Mouse (Mus musculus): ENCODE results near the gene Anxa6. TPM values are rescaled to one million over a fixed set of nuclear protein-coding genes. Genes with fewer than 3 reads are reported as not detected.
"Not testable (repeated sequence)": the region's sequence is repeated elsewhere in the genome, so short reads cannot be mapped to it uniquely, and the experiment has no call there.

The Anxa6 gene
- polyA plus RNA-seq, 1 experiment from 2014 or later: 53.9 TPM

GRCm38 (mm10) chr11:54962810-54963209, 70.4 kb downstream of the Anxa6 start, which contains the start of gene Tnip1:
Gene Tnip1, minus strand, starts transcription at chr11:54962917.
- Histone ChIP-seq H3K9me3 (replicated peaks) (no peaks in the 10 kb centered on the region), H3K27ac (replicated peaks) (peak within 1 kb of the TSS; percentile 63), H3K4me1 (peaks cover 8% of the 10 kb centered on the region; the same call in 1 of the 2 replicates), H3K4me3 (no peak within 1 kb of the TSS), H3K36me3 (no peaks in the 10 kb centered on the region), H3K27me3 (ENCODE audit: low read depth, poor library complexity, severe bottlenecking) (no peaks in the 10 kb centered on the region)
- DNase-seq (ENCODE audit: low spot score): no peak
- 42% methylated on average over 6 of the region's 6 CpGs for WGBS

- Histone ChIP-seq H3K27me3 (ENCODE audit: low read depth, poor library complexity, severe bottlenecking) (no peaks in the 10 kb centered on the region), H3K4me1 (peaks cover 8% of the 10 kb centered on the region; the same call in 1 of the 2 replicates), H3K4me3 (no peak overlapping the region), H3K36me3 (no peaks in the 10 kb centered on the region), H3K9me3 (replicated peaks) (no peaks in the 10 kb centered on the region), H3K27ac (replicated peaks) (no peak overlapping the region)
- no peak for DNase-seq (ENCODE audit: low spot score)
- 75% methylated on average over 3 of the region's 3 CpGs for WGBS
Observed at GRCm38 (mm10) chr11:54961921-54962320, 71.3 kb downstream of the Anxa6 start.

GRCm38 (mm10) chr11:54961164-54961850, 71.9 kb downstream of the Anxa6 start:
- Histone ChIP-seq H3K4me3 (no peak overlapping the region), H3K4me1 (peaks cover 8% of the 10 kb centered on the region; the same call in 1 of the 2 replicates), H3K27me3 (ENCODE audit: low read depth, poor library complexity, severe bottlenecking) (no peaks in the 10 kb centered on the region), H3K36me3 (no peaks in the 10 kb centered on the region), H3K9me3 (replicated peaks) (no peaks in the 10 kb centered on the region), H3K27ac (replicated peaks) (no peak overlapping the region)
- DNase-seq (ENCODE audit: low spot score): no peak
- WGBS: 82% methylated on average over 6 of the region's 6 CpGs

- Histone ChIP-seq H3K27me3 (ENCODE audit: low read depth, poor library complexity, severe bottlenecking) (no peaks in the 10 kb centered on the region), H3K36me3 (no peaks in the 10 kb centered on the region), H3K4me3 (no peak overlapping the region), H3K9me3 (replicated peaks) (no peaks in the 10 kb centered on the region), H3K27ac (replicated peaks) (no peak overlapping the region), H3K4me1 (peaks cover 12% of the 10 kb centered on the region)
- 88% methylated on average over 6 of the region's 6 CpGs for WGBS
- DNase-seq (ENCODE audit: low spot score): no peak
Observed at GRCm38 (mm10) chr11:54960251-54960650, 73.0 kb downstream of the Anxa6 start.

GRCm38 (mm10) chr11:54958571-54959073, 74.6 kb downstream of the Anxa6 start:
- Histone ChIP-seq H3K36me3 (no peaks in the 10 kb centered on the region), H3K4me1 (peaks cover 27% of the 10 kb centered on the region), H3K27me3 (ENCODE audit: low read depth, poor library complexity, severe bottlenecking) (no peaks in the 10 kb centered on the region), H3K4me3 (no peak overlapping the region), H3K9me3 (replicated peaks) (no peaks in the 10 kb centered on the region), H3K27ac (replicated peaks) (no peak overlapping the region)
- 58% methylated on average over 3 of the region's 3 CpGs for WGBS
- DNase-seq (ENCODE audit: low spot score): no peak

GRCm38 (mm10) chr11:54957708-54958107, 75.5 kb downstream of the Anxa6 start:
- H3K27ac ChIP-seq (replicated peaks); H3K36me3 ChIP-seq; H3K4me3 ChIP-seq; DNase-seq (ENCODE audit: low spot score); H3K9me3 ChIP-seq (replicated peaks); H3K27me3 ChIP-seq (ENCODE audit: low read depth, poor library complexity, severe bottlenecking): not testable (repeated sequence)
- WGBS: 94% methylated on average over 3 of the region's 3 CpGs
- H3K4me1 ChIP-seq: peaks cover 26% of the 10 kb centered on the region

GRCm38 (mm10) chr11:54956912-54957311, 76.3 kb downstream of the Anxa6 start:
- Histone ChIP-seq H3K9me3 (replicated peaks) (no peaks in the 10 kb centered on the region), H3K4me1 (peaks cover 22% of the 10 kb centered on the region), H3K27me3 (ENCODE audit: low read depth, poor library complexity, severe bottlenecking) (no peaks in the 10 kb centered on the region), H3K36me3 (no peaks in the 10 kb centered on the region), H3K4me3 (no peak overlapping the region), H3K27ac (replicated peaks) (no peak overlapping the region)
- WGBS: 63% methylated on average over 7 of the region's 7 CpGs
- DNase-seq (ENCODE audit: low spot score): no peak

- Histone ChIP-seq H3K27ac (replicated peaks) (peak overlapping the region; percentile 93), H3K4me1 (peaks cover 22% of the 10 kb centered on the region), H3K4me3 (peak overlapping the region; percentile 95), H3K27me3 (ENCODE audit: low read depth, poor library complexity, severe bottlenecking) (no peaks in the 10 kb centered on the region), H3K9me3 (replicated peaks) (no peaks in the 10 kb centered on the region), H3K36me3 (no peaks in the 10 kb centered on the region)
- under 1% methylated on average over 59 of the region's 59 CpGs for WGBS
- DNase-seq (ENCODE audit: low spot score): peak; percentile 97
Observed at GRCm38 (mm10) chr11:54955735-54956480, 77.3 kb downstream of the Anxa6 start.

- not testable (repeated sequence) for H3K36me3 ChIP-seq; H3K27me3 ChIP-seq (ENCODE audit: low read depth, poor library complexity, severe bottlenecking); H3K9me3 ChIP-seq (replicated peaks); DNase-seq (ENCODE audit: low spot score)
- Histone ChIP-seq H3K27ac (replicated peaks) (peak overlapping the region; percentile 93), H3K4me1 (peaks cover 22% of the 10 kb centered on the region), H3K4me3 (peak overlapping the region; percentile 95)
- WGBS: 50% methylated on average over 10 of the region's 10 CpGs
Observed at GRCm38 (mm10) chr11:54955400-54955734, 77.9 kb downstream of the Anxa6 start.

GRCm38 (mm10) chr11:54954716-54955115, 78.5 kb downstream of the Anxa6 start:
- H3K36me3 ChIP-seq: no peaks in the 10 kb centered on the region
- no peak for DNase-seq (ENCODE audit: low spot score)
- no peak overlapping the region for H3K27ac ChIP-seq (replicated peaks)
- no peaks in the 10 kb centered on the region for H3K9me3 ChIP-seq (replicated peaks)
- H3K27me3 ChIP-seq (ENCODE audit: low read depth, poor library complexity, severe bottlenecking): no peaks in the 10 kb centered on the region
- WGBS: 89% methylated on average over 8 of the region's 8 CpGs
- peaks cover 22% of the 10 kb centered on the region for H3K4me1 ChIP-seq
- no peak overlapping the region for H3K4me3 ChIP-seq

GRCm38 (mm10) chr11:54953993-54954446, 79.2 kb downstream of the Anxa6 start:
- H3K27me3 ChIP-seq (ENCODE audit: low read depth, poor library complexity, severe bottlenecking): no peaks in the 10 kb centered on the region
- DNase-seq (ENCODE audit: low spot score): no peak
- H3K4me3 ChIP-seq: peak overlapping the region; percentile 7; the same call in 1 of the 2 replicates
- no peaks in the 10 kb centered on the region for H3K36me3 ChIP-seq
- H3K27ac ChIP-seq (replicated peaks): peak overlapping the region; percentile 46
- 39% methylated on average over 9 of the region's 9 CpGs for WGBS
- H3K4me1 ChIP-seq: peaks cover 22% of the 10 kb centered on the region
- H3K9me3 ChIP-seq (replicated peaks): no peaks in the 10 kb centered on the region

- Histone ChIP-seq H3K27me3 (ENCODE audit: low read depth, poor library complexity, severe bottlenecking) (no peaks in the 10 kb centered on the region), H3K27ac (replicated peaks) (no peak overlapping the region), H3K4me1 (peaks cover 22% of the 10 kb centered on the region), H3K9me3 (replicated peaks) (no peaks in the 10 kb centered on the region), H3K36me3 (no peaks in the 10 kb centered on the region), H3K4me3 (no peak overlapping the region)
- 84% methylated on average over 6 of the region's 6 CpGs for WGBS
- DNase-seq (ENCODE audit: low spot score): no peak
Observed at GRCm38 (mm10) chr11:54952651-54953050, 80.6 kb downstream of the Anxa6 start.

GRCm38 (mm10) chr11:54950684-54951083, 82.6 kb downstream of the Anxa6 start:
- no peaks in the 10 kb centered on the region for H3K9me3 ChIP-seq (replicated peaks)
- H3K36me3 ChIP-seq: no peaks in the 10 kb centered on the region
- H3K27ac ChIP-seq (replicated peaks): no peak overlapping the region
- no peak overlapping the region for H3K4me3 ChIP-seq
- H3K27me3 ChIP-seq (ENCODE audit: low read depth, poor library complexity, severe bottlenecking): no peaks in the 10 kb centered on the region
- WGBS: 84% methylated on average over 6 of the region's 6 CpGs
- peaks cover 19% of the 10 kb centered on the region for H3K4me1 ChIP-seq
- no peak for DNase-seq (ENCODE audit: low spot score)
